Mouse (Mus musculus): ENCODE measurements around the gene Aff3. TPM values are rescaled to one million over a fixed set of nuclear protein-coding genes. Genes with fewer than 3 reads are reported as not detected.

Gene Aff3
- polyA plus RNA-seq, 1 experiment: not detected

GRCm38 (mm10) chr1:38487884-38488283 is 176.9 kb downstream of the Aff3 start:
- no peak for TF ChIP-seq CTCF (IDR thresholded peaks at IDR 0.05; ENCODE audit: insufficient read depth, low read depth, low read length)
- no peak for TF ChIP-seq POLR2A (IDR thresholded peaks at IDR 0.05; ENCODE audit: insufficient read depth, low read depth, low read length)
- H3K27ac ChIP-seq (ENCODE audit: insufficient read depth, low read depth, low read length): no peak overlapping the region
- WGBS: 99% methylated on average over 2 of the region's 2 CpGs
- no peak overlapping the region for H3K4me3 ChIP-seq (ENCODE audit: insufficient read depth, low read depth, low read length)
- no peaks in the 10 kb centered on the region for H3K4me1 ChIP-seq (ENCODE audit: control insufficient read depth, insufficient read depth, low read length)

DNA sequence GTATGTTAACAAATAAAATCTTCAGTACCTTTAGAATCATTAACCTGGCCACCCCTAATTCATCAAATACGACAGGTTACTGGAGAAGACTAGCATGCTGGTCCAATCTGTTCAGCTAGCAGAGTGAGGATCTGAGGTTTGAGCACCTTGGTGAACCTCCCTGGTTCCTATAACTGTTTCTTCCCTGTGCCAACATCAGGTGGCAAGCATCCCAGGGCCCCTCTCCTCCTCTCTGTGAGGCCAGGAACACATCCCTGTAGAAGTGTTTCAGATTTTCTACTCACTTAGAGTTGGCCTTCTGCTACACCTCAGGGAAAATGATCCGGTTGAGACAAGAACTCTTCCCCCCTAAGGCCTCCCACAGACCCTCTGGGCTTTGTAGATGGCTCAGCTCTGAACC is 181.6 kb downstream of the Aff3 start:
- WGBS: 85% methylated on average over 2 of the region's 2 CpGs
- TF ChIP-seq POLR2A (IDR thresholded peaks at IDR 0.05; ENCODE audit: insufficient read depth, low read depth, low read length) (no peak), CTCF (IDR thresholded peaks at IDR 0.05; ENCODE audit: insufficient read depth, low read depth, low read length) (no peak)

DNA sequence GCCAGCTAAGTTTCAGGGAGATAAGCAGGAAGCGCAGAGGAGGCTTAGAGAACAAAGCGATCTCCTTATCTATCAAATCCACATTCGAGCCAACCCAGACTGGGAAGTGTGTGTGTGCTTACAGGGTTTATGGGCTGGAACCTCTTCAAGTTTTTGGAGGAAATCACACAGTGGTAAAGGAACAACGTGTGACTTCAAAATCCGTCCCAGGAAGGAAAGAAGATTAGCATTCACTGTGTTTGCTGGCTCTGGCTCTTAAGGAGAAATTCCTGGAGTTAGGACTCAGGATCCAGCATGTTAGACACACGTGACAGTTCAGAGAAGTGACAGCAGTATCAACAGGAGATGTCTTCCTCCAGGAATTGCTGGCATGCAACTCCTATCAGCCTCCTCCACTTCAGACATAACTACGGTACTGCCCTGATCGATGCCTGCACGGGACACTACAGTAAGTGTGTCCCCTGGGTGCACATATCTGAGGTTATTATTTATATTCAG is 186.5 kb downstream of the Aff3 start:
- TF ChIP-seq POLR2A (IDR thresholded peaks at IDR 0.05; ENCODE audit: insufficient read depth, low read depth, low read length) (no peak), CTCF (IDR thresholded peaks at IDR 0.05; ENCODE audit: insufficient read depth, low read depth, low read length) (no peak)
- Histone ChIP-seq H3K4me3 (ENCODE audit: insufficient read depth, low read depth, low read length) (no peak overlapping the region), H3K4me1 (ENCODE audit: control insufficient read depth, insufficient read depth, low read length) (no peaks in the 10 kb centered on the region), H3K27ac (ENCODE audit: insufficient read depth, low read depth, low read length) (no peak overlapping the region)
- WGBS: 84% methylated on average over 9 of the region's 9 CpGs

More for the DNA sequence above, 181.6 kb downstream of the Aff3 start:
- Histone ChIP-seq H3K4me3 (ENCODE audit: insufficient read depth, low read depth, low read length) (no peak overlapping the region), H3K4me1 (ENCODE audit: control insufficient read depth, insufficient read depth, low read length) (no peaks in the 10 kb centered on the region), H3K27ac (ENCODE audit: insufficient read depth, low read depth, low read length) (no peak overlapping the region)

DNA sequence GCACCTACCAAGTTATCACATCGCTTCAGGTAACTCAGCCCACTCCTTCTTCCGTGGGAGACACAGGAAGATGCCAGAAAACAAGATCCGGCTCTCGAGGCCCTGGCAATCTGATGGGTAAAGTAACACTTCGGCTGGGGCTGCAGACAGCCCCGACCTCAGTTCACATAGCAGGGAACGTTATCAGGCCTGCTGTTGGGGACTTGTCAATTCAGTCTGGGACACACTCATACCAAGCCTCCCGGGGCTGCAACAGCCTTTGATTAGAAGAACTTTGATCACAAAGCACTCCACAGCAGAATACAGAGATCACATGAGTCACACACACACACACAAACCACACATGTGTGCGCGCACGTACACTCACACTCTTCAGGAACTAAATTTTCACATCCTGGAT is 193.9 kb downstream of the Aff3 start:
- TF ChIP-seq CTCF (IDR thresholded peaks at IDR 0.05; ENCODE audit: insufficient read depth, low read depth, low read length) (no peak), POLR2A (IDR thresholded peaks at IDR 0.05; ENCODE audit: insufficient read depth, low read depth, low read length) (no peak)
- 78% methylated on average over 11 of the region's 11 CpGs for WGBS
- H3K4me3 ChIP-seq (ENCODE audit: insufficient read depth, low read depth, low read length): no peak overlapping the region
- peaks cover 6% of the 10 kb centered on the region for H3K4me1 ChIP-seq (ENCODE audit: control insufficient read depth, insufficient read depth, low read length)
- no peak overlapping the region for H3K27ac ChIP-seq (ENCODE audit: insufficient read depth, low read depth, low read length)

- peaks cover 6% of the 10 kb centered on the region for H3K4me1 ChIP-seq (ENCODE audit: control insufficient read depth, insufficient read depth, low read length)
- TF ChIP-seq POLR2A (IDR thresholded peaks at IDR 0.05; ENCODE audit: insufficient read depth, low read depth, low read length): no peak
- TF ChIP-seq CTCF (IDR thresholded peaks at IDR 0.05; ENCODE audit: insufficient read depth, low read depth, low read length): no peak
- H3K4me3 ChIP-seq (ENCODE audit: insufficient read depth, low read depth, low read length): no peak overlapping the region
- no peak overlapping the region for H3K27ac ChIP-seq (ENCODE audit: insufficient read depth, low read depth, low read length)
- WGBS: 36% methylated on average over 5 of the region's 5 CpGs
Measured at GRCm38 (mm10) chr1:38470166-38470565, 194.6 kb downstream of the Aff3 start.

GRCm38 (mm10) chr1:38467305-38468083 is 197.3 kb downstream of the Aff3 start:
- WGBS: 75% methylated on average over 7 of the region's 7 CpGs
- TF ChIP-seq POLR2A (IDR thresholded peaks at IDR 0.05; ENCODE audit: insufficient read depth, low read depth, low read length) (no peak), CTCF (IDR thresholded peaks at IDR 0.05; ENCODE audit: insufficient read depth, low read depth, low read length) (no peak)
- Histone ChIP-seq H3K4me3 (ENCODE audit: insufficient read depth, low read depth, low read length) (no peak overlapping the region), H3K27ac (ENCODE audit: insufficient read depth, low read depth, low read length) (no peak overlapping the region), H3K4me1 (ENCODE audit: control insufficient read depth, insufficient read depth, low read length) (peaks cover 6% of the 10 kb centered on the region)

GRCm38 (mm10) chr1:38456719-38457269 is 208.0 kb downstream of the Aff3 start:
- TF ChIP-seq POLR2A (IDR thresholded peaks at IDR 0.05; ENCODE audit: insufficient read depth, low read depth, low read length) (no peak), CTCF (IDR thresholded peaks at IDR 0.05; ENCODE audit: insufficient read depth, low read depth, low read length) (no peak)
- H3K4me1 ChIP-seq (ENCODE audit: control insufficient read depth, insufficient read depth, low read length): no peaks in the 10 kb centered on the region
- WGBS: 52% methylated on average over 7 of the region's 7 CpGs
- H3K27ac ChIP-seq (ENCODE audit: insufficient read depth, low read depth, low read length): no peak overlapping the region
- no peak overlapping the region for H3K4me3 ChIP-seq (ENCODE audit: insufficient read depth, low read depth, low read length)

DNA sequence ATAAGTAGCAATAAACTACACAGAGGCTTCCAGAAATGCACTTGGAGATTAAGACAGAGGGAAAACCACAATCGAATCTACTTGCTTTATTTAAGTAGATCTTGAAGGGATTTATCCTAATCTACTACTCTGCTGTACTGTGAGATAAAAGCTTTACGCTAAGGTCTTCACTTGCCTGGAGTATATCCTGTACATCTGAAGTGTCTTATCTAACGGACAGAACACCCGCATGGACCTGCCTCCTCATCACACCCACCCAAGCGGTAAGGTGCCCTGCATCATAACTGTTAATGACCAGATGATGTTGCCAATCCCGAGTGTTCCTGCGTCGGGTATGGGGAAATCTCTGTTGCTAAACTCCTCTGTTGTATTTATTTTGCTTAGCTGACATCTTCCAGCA is 209.8 kb downstream of the Aff3 start:
- 90% methylated on average over 8 of the region's 8 CpGs for whole genome bisulfite sequencing
- no peak overlapping the region for H3K27ac ChIP-seq (ENCODE audit: insufficient read depth, low read depth, low read length)
- TF ChIP-seq CTCF (IDR thresholded peaks at IDR 0.05; ENCODE audit: insufficient read depth, low read depth, low read length) (no peak), POLR2A (IDR thresholded peaks at IDR 0.05; ENCODE audit: insufficient read depth, low read depth, low read length) (no peak)
- H3K4me1 ChIP-seq (ENCODE audit: control insufficient read depth, insufficient read depth, low read length): peaks cover 6% of the 10 kb centered on the region
- no peak overlapping the region for H3K4me3 ChIP-seq (ENCODE audit: insufficient read depth, low read depth, low read length)

DNA sequence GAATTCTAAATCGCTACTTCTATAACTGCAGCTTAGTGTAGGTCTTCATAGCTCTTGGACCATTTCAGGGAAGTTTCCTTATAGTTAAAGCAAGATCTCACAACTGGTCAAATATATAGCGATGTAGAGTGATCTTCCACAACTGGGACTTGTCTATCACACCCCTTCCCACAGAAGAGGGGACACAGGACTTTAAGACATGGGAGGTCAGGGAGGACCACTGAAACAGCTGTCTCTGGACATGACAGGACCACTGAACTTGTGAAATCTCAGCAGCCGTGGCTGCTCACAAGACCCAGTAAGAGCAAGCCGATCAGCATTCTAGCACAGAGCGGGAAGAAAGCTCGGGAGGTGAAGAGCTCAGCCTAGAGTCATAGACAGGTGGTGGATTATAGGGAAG is 213.4 kb downstream of the Aff3 start:
- no peak for TF ChIP-seq CTCF (IDR thresholded peaks at IDR 0.05; ENCODE audit: insufficient read depth, low read depth, low read length)
- TF ChIP-seq POLR2A (IDR thresholded peaks at IDR 0.05; ENCODE audit: insufficient read depth, low read depth, low read length): no peak
- 89% methylated on average over 6 of the region's 6 CpGs for WGBS
- H3K27ac ChIP-seq (ENCODE audit: insufficient read depth, low read depth, low read length): no peak overlapping the region
- H3K4me3 ChIP-seq (ENCODE audit: insufficient read depth, low read depth, low read length): no peak overlapping the region
- H3K4me1 ChIP-seq (ENCODE audit: control insufficient read depth, insufficient read depth, low read length): peaks cover 10% of the 10 kb centered on the region
